24 mouse cellular contexts compared by ENCODE assay signal in genomic region chr10:90677421-90677820, GRCm38 (mm10).
"Had no signal": no experiment of that assay in that cellular context is flagged by ENCODE, and none has a peak within 500 bp of the region (broad histone marks: within the 10 kb centered on the region; RNA-seq: fewer than 3 reads in every experiment).

No protein-coding gene starts in this region.

- H3K9ac ChIP-seq: kidney, embryonic 15.5 days; limb, embryonic 13.5 days; liver, embryonic 12.5 days; liver, embryonic 15.5 days; lung, embryonic 15.5 days; midbrain, embryonic 13.5 days; neural tube, embryonic 13.5 days had no signal

- H3K9me3 ChIP-seq: kidney, embryonic 15.5 days; limb, embryonic 10.5 days; limb, embryonic 13.5 days; liver, embryonic 12.5 days; liver, embryonic 15.5 days; lung, embryonic 15.5 days; midbrain, embryonic 10.5 days; midbrain, embryonic 13.5 days; neural tube, embryonic 13.5 days had no signal

- H3K4me1 ChIP-seq: kidney, embryonic 15.5 days; limb, embryonic 13.5 days; liver, embryonic 12.5 days; liver, embryonic 15.5 days; lung, embryonic 15.5 days; megakaryocyte, embryonic 14.5 days; midbrain, embryonic 13.5 days; neural tube, embryonic 13.5 days had no signal

- H3K27me3 ChIP-seq: kidney, embryonic 15.5 days; limb, embryonic 13.5 days; liver, embryonic 12.5 days; liver, embryonic 15.5 days; lung, embryonic 15.5 days; megakaryocyte, embryonic 14.5 days; midbrain, embryonic 13.5 days; neural tube, embryonic 13.5 days had no signal

- H3K4me2 ChIP-seq: kidney, embryonic 15.5 days; limb, embryonic 13.5 days; liver, embryonic 12.5 days; liver, embryonic 15.5 days; lung, embryonic 15.5 days; midbrain, embryonic 13.5 days; neural tube, embryonic 13.5 days had no signal

- H3K4me3 ChIP-seq: kidney, embryonic 15.5 days; limb, embryonic 10.5 days; limb, embryonic 13.5 days; liver, embryonic 12.5 days; liver, embryonic 15.5 days; lung, embryonic 15.5 days; megakaryocyte, embryonic 14.5 days; midbrain, embryonic 10.5 days; midbrain, embryonic 13.5 days; myocyte; neural tube, embryonic 13.5 days had no signal

- H3K27ac ChIP-seq: kidney, embryonic 15.5 days; limb, embryonic 10.5 days; limb, embryonic 13.5 days; liver, embryonic 12.5 days; liver, embryonic 15.5 days; lung, embryonic 15.5 days; midbrain, embryonic 10.5 days; midbrain, embryonic 13.5 days; neural tube, embryonic 13.5 days; stomach, postnatal 0 days had no signal

- ATAC-seq: liver, embryonic 12.5 days; midbrain, embryonic 13.5 days; midbrain, embryonic 16.5 days had no signal

- DNase-seq: kidney, adult 11 months; kidney, adult 8-10 months; kidney, postnatal 10 days; kidney, postnatal 36 days; liver; lung, adult 18-20 months; lung, postnatal 10 days; lung, postnatal 36 days; retina, postnatal 1 day; right cerebral cortex, postnatal 4 days; thymus, postnatal 36 days had no signal

- H3K36me3 ChIP-seq: kidney, embryonic 15.5 days; limb, embryonic 10.5 days; limb, embryonic 13.5 days; liver, embryonic 12.5 days; liver, embryonic 15.5 days; lung, embryonic 15.5 days; midbrain, embryonic 10.5 days; midbrain, embryonic 13.5 days; neural tube, embryonic 13.5 days had no signal
